Comparison of ENCODE assay signal across 36 mouse cellular contexts in genomic region chr4:116142269-116142668, GRCm38 (mm10). TPM values are rescaled to one million over a fixed set of nuclear protein-coding genes. Genes with fewer than 3 reads are reported as not detected.
DNase-seq lines count a peak whose midpoint lies in the region; ATAC-seq and TF ChIP-seq lines count a peak whose summit lies in the region.
"Had no signal": no experiment of that assay in that cellular context is flagged by ENCODE, and none has a peak within 500 bp of the region (broad histone marks: within the 10 kb centered on the region; RNA-seq: fewer than 3 reads in every experiment).

No protein-coding gene starts in this region.

- H3K27me3 ChIP-seq in kidney, postnatal 0 days (ENCODE audit: insufficient read depth, low read length): no peaks in the 10 kb centered on the region
- peaks cover 6% of the 10 kb centered on the region; the same call in 1 of the 2 replicates for H3K27me3 ChIP-seq in heart, embryonic 11.5 days (ENCODE audit: control insufficient read depth, insufficient read depth, low read length)

- H3K9me3 ChIP-seq in kidney, postnatal 0 days (replicated peaks; ENCODE audit: low read length): no peaks in the 10 kb centered on the region
- H3K9me3 ChIP-seq in heart, embryonic 11.5 days (replicated peaks; ENCODE audit: control insufficient read depth, low read length): no peaks in the 10 kb centered on the region
- H3K9me3 ChIP-seq: embryonic facial prominence, embryonic 13.5 days; forebrain, embryonic 10.5 days; forebrain, embryonic 13.5 days; heart, embryonic 13.5 days had no signal

- no peaks in the 10 kb centered on the region for H3K36me3 ChIP-seq in kidney, postnatal 0 days (ENCODE audit: insufficient read depth, low read length)
- no peaks in the 10 kb centered on the region for H3K36me3 ChIP-seq in heart, embryonic 11.5 days (ENCODE audit: control insufficient read depth, insufficient read depth, low read length)
- H3K36me3 ChIP-seq: embryonic facial prominence, embryonic 10.5 days; forebrain, embryonic 10.5 days had no signal

- H3K9ac ChIP-seq in kidney, postnatal 0 days (ENCODE audit: low read depth, low read length): no peak overlapping the region
- H3K9ac ChIP-seq in heart, embryonic 11.5 days (ENCODE audit: low read depth, low read length): no peak overlapping the region
- H3K9ac ChIP-seq: forebrain, embryonic 13.5 days; heart, embryonic 13.5 days; hindbrain, embryonic 14.5 days had no signal

- H3K4me2 ChIP-seq in kidney, postnatal 0 days (ENCODE audit: low read length): no peak overlapping the region
- H3K4me2 ChIP-seq in heart, embryonic 11.5 days: no peak overlapping the region
- H3K4me2 ChIP-seq: forebrain, embryonic 13.5 days; heart, embryonic 13.5 days; hindbrain, embryonic 14.5 days had no signal

- TF ChIP-seq CTCF in gastrocnemius, adult 2 months (IDR thresholded peaks at IDR 0.05): no peak
- TF ChIP-seq CTCF in kidney, postnatal 0 days (IDR thresholded peaks at IDR 0.05; ENCODE audit: low read depth): no peak

- H3K27ac ChIP-seq in gastrocnemius, adult 2 months: peak overlapping the region; percentile 93
- 0 out of 2 replicates have a peak overlapping the region, but pooled peaks have one; percentile 13 for H3K27ac ChIP-seq in kidney, postnatal 0 days
- peak overlapping the region; percentile 97 for H3K27ac ChIP-seq in brown adipose tissue, adult 24 weeks (replicated peaks; ENCODE audit: low read depth, low read length)
- H3K27ac ChIP-seq in heart, embryonic 11.5 days (ENCODE audit: low read depth, low read length): no peak overlapping the region
- H3K27ac ChIP-seq: embryonic facial prominence, embryonic 10.5 days; embryonic facial prominence, embryonic 13.5 days; forebrain, embryonic 10.5 days; forebrain, embryonic 13.5 days; hindbrain, embryonic 14.5 days had no signal

- intact Hi-C loops in gastrocnemius, adult 2 months (cut with DNase I): no loop called here
- intact Hi-C loops in gastrocnemius, postnatal 36 days (cut with DNase I): no loop called here

- peak overlapping the region; percentile 79 for H3K4me3 ChIP-seq in gastrocnemius, adult 2 months
- H3K4me3 ChIP-seq in kidney, postnatal 0 days (replicated peaks; ENCODE audit: low read depth, low read length): no peak overlapping the region
- H3K4me3 ChIP-seq in brown adipose tissue, adult 24 weeks (ENCODE audit: insufficient read depth, low read depth, low read length): peak overlapping the region; percentile 44
- no peak overlapping the region for H3K4me3 ChIP-seq in heart, embryonic 11.5 days (ENCODE audit: low read depth, low read length)
- H3K4me3 ChIP-seq: embryonic facial prominence, embryonic 13.5 days; erythroblast, embryonic 14.5 days; forebrain, embryonic 10.5 days; forebrain, embryonic 13.5 days had no signal

- DNase-seq in gastrocnemius, adult 2 months: no peak
- no peak for DNase-seq in gastrocnemius, postnatal 36 days
- DNase-seq in kidney, postnatal 0 days (ENCODE audit: low spot score): no peak
- no peak for DNase-seq in kidney, adult 11 months
- peak; percentile 68 for DNase-seq in fat pad, adult 2 months (ENCODE audit: extremely low read depth, low read depth, low spot score)
- DNase-seq: adrenal gland, adult 8-10 months; adrenal gland, postnatal 25 days; cerebellum, adult 11 months; cerebellum, adult 9-10 months; cerebellum, postnatal 25 days; embryo, embryonic 11 days; gastrocnemius, postnatal 14 days; heart, adult 18-20 months; heart, postnatal 14 days; heart, postnatal 4 days had no signal

- H3K4me1 ChIP-seq in kidney, postnatal 0 days (replicated peaks; ENCODE audit: insufficient read depth, low read length): no peaks in the 10 kb centered on the region
- peaks cover 6% of the 10 kb centered on the region for H3K4me1 ChIP-seq in brown adipose tissue, adult 24 weeks (ENCODE audit: control insufficient read depth, insufficient read depth, insufficient read length, low read length)
- H3K4me1 ChIP-seq in heart, embryonic 11.5 days (ENCODE audit: control insufficient read depth, insufficient read depth, low read length): peaks cover 5% of the 10 kb centered on the region; the same call in 1 of the 2 replicates

- ATAC-seq in kidney, postnatal 0 days (replicated peaks; ENCODE audit: low FRiP score, low read depth): no peak
- ATAC-seq in heart, embryonic 11.5 days (replicated peaks; ENCODE audit: insufficient number of reproducible peaks, low FRiP score, low TSS enrichment): no peak
- ATAC-seq: activated CD4-positive, CD25-positive, alpha-beta regulatory T cell, adult 4 months; CD4-positive, CD25-positive, alpha-beta regulatory T cell, adult 4 months; forebrain, embryonic 13.5 days; forebrain, embryonic 16.5 days; intestine, postnatal 0 days had no signal

- 59% methylated on average over 7 of the region's 7 CpGs for WGBS in kidney, postnatal 0 days
- 78% methylated on average over 7 of the region's 7 CpGs for WGBS in heart, embryonic 11.5 days (ENCODE audit: insufficient replicate concordance)

RNA-seq across cellular contexts. Expression of gene Lurap1, which starts 8.9 kb away (rescaled TPM):
- total RNA-seq in gastrocnemius, adult 2 months (2021): 1 to 10 TPM; 4.9 to 6.9 TPM
- total RNA-seq in gastrocnemius, postnatal 36 days (2021): 1 to 10 TPM; 6.3 to 7.8 TPM
- polyA plus RNA-seq in kidney, postnatal 0 days (2015; fragmentation: Nextera tagmentation; extraction: Ambion mirVana): 4.5 and 4.9 TPM in 2 replicates
- polyA plus RNA-seq in brown adipose tissue, adult 24 weeks (2012; ENCODE audit: insufficient read depth, insufficient read length, missing spikeins): 17.5 and 22.9 TPM in 2 replicates
- polyA plus RNA-seq in heart, embryonic 11.5 days (2014; fragmentation: Nextera tagmentation; extraction: Ambion mirVana): 1.6 and 2.3 TPM in 2 replicates
- polyA plus RNA-seq: erythroblast, embryonic 14.5 days had no signal

RNA-seq across cellular contexts. Expression of gene Pomgnt1, which starts 18.6 kb away (rescaled TPM):
- 10 to 100 TPM; 47.9 to 50.7 TPM for total RNA-seq in gastrocnemius, adult 2 months (2021)
- total RNA-seq in gastrocnemius, postnatal 36 days (2021): 10 to 100 TPM; 41.2 to 49.5 TPM
- 52.2 and 55.9 TPM in 2 replicates for polyA plus RNA-seq in kidney, postnatal 0 days (2015; fragmentation: Nextera tagmentation; extraction: Ambion mirVana)
- 37.6 and 49.5 TPM in 2 replicates for polyA plus RNA-seq in brown adipose tissue, adult 24 weeks (2012; ENCODE audit: insufficient read depth, insufficient read length, missing spikeins)
- polyA plus RNA-seq in heart, embryonic 11.5 days (2014; fragmentation: Nextera tagmentation; extraction: Ambion mirVana): 57.9 and 62.2 TPM in 2 replicates

RNA-seq across cellular contexts. Expression of gene Rad54l, which starts 18.8 kb away (rescaled TPM):
- under 1 TPM; 0.23 to 0.36 TPM for total RNA-seq in gastrocnemius, adult 2 months (2021)
- total RNA-seq in gastrocnemius, postnatal 36 days (2021): under 1 TPM; 0.77 to 0.99 TPM
- polyA plus RNA-seq in kidney, postnatal 0 days (2015; fragmentation: Nextera tagmentation; extraction: Ambion mirVana): 10.4 and 13.5 TPM in 2 replicates
- polyA plus RNA-seq in brown adipose tissue, adult 24 weeks (2012; ENCODE audit: insufficient read depth, insufficient read length, missing spikeins): 0.36 TPM in 1 of 2 replicates, not detected in the other
- polyA plus RNA-seq in heart, embryonic 11.5 days (2014; fragmentation: Nextera tagmentation; extraction: Ambion mirVana): 24.3 and 29.1 TPM in 2 replicates

RNA-seq across cellular contexts. Expression of gene Tspan1, which starts 25.1 kb away (rescaled TPM):
- total RNA-seq in gastrocnemius, adult 2 months (2021): under 1 TPM in 1 of 2 experiments, not detected in 1; 0.17 TPM
- total RNA-seq in gastrocnemius, postnatal 36 days (2021): not detected
- polyA plus RNA-seq in kidney, postnatal 0 days (2015; fragmentation: Nextera tagmentation; extraction: Ambion mirVana): 16.5 and 20.0 TPM in 2 replicates
- not detected in 2 replicates for polyA plus RNA-seq in brown adipose tissue, adult 24 weeks (2012; ENCODE audit: insufficient read depth, insufficient read length, missing spikeins)
- polyA plus RNA-seq in heart, embryonic 11.5 days (2014; fragmentation: Nextera tagmentation; extraction: Ambion mirVana): not detected in 2 replicates
- total RNA-seq: adrenal gland, adult 8-10 months; adrenal gland, postnatal 25 days; common myeloid progenitor, adult 5-6 weeks; gastrocnemius, adult 18-20 months; gastrocnemius, postnatal 14 days; heart, postnatal 4 days had no signal
- polyA plus RNA-seq: activated CD4-positive, CD25-positive, alpha-beta regulatory T cell, adult 4 months; erythroblast, embryonic 14.5 days; forebrain, embryonic 10.5 days; hindbrain, embryonic 11.5 days had no signal

RNA-seq across cellular contexts. Expression of gene 1700042G07Rik, which starts 30.9 kb away (rescaled TPM):
- total RNA-seq in gastrocnemius, adult 2 months (2021): not detected
- not detected for total RNA-seq in gastrocnemius, postnatal 36 days (2021)
- polyA plus RNA-seq in kidney, postnatal 0 days (2015; fragmentation: Nextera tagmentation; extraction: Ambion mirVana): not detected in 2 replicates
- polyA plus RNA-seq in brown adipose tissue, adult 24 weeks (2012; ENCODE audit: insufficient read depth, insufficient read length, missing spikeins): not detected in 2 replicates
- not detected in 2 replicates for polyA plus RNA-seq in heart, embryonic 11.5 days (2014; fragmentation: Nextera tagmentation; extraction: Ambion mirVana)
- total RNA-seq: adrenal gland, adult 8-10 months; adrenal gland, postnatal 25 days; common myeloid progenitor, adult 5-6 weeks; gastrocnemius, adult 18-20 months; gastrocnemius, postnatal 14 days; heart, adult 18-20 months; heart, postnatal 14 days; heart, postnatal 4 days; MEL had no signal
- polyA plus RNA-seq: activated CD4-positive, CD25-positive, alpha-beta regulatory T cell, adult 4 months; brain, embryonic 14.5 days; C2C12; CD4-positive, CD25-positive, alpha-beta regulatory T cell, adult 4 months; embryonic facial prominence, embryonic 10.5 days; embryonic facial prominence, embryonic 13.5 days; erythroblast, embryonic 14.5 days; forebrain, embryonic 10.5 days; forebrain, embryonic 13.5 days; forebrain, embryonic 16.5 days; heart, embryonic 13.5 days; heart, embryonic 16.5 days; hindbrain, embryonic 11.5 days; hindbrain, embryonic 14.5 days; intestine, embryonic 14.5 days; intestine, postnatal 0 days had no signal

Comparison
In these comparisons a context has a peak if more than half of its experiments do, and no peak if none do; other contexts are left out.
1. H3K4me3 ChIP-seq: peak in gastrocnemius, adult 2 months (single experiment) and brown adipose tissue, adult 24 weeks (single experiment); none in kidney, postnatal 0 days (single experiment) and heart, embryonic 11.5 days (single experiment).